Mouse (Mus musculus) myocyte (in vitro differentiated cells): ENCODE results near the gene Sult2a7.

ENCODE experiments used
- MYOD1 ChIP-seq, 3 experiments: IDR thresholded peaks; one replicate each; pipeline ENCODE4 v1.6.1; 2011; ENCODE audit warnings: control low read depth in 2 of 3, low read depth in 2 of 3, mild to moderate bottlenecking in 2 of 3, moderate library complexity in 1 of 3; ENCODE audit not compliant: insufficient read length in 2 of 3, control insufficient read depth in 1 of 3
- POLR2A ChIP-seq: IDR thresholded peaks from one replicate; pipeline ENCODE4 v1.6.1; 2011; ENCODE audit warnings: low read depth, mild to moderate bottlenecking, control low read depth, moderate library complexity; ENCODE audit not compliant: insufficient read length
- USF1 ChIP-seq: IDR thresholded peaks from one replicate; pipeline ENCODE4 v1.6.1; 2011; ENCODE audit warnings: low read depth, mild to moderate bottlenecking, control low read depth, moderate library complexity

DNA sequence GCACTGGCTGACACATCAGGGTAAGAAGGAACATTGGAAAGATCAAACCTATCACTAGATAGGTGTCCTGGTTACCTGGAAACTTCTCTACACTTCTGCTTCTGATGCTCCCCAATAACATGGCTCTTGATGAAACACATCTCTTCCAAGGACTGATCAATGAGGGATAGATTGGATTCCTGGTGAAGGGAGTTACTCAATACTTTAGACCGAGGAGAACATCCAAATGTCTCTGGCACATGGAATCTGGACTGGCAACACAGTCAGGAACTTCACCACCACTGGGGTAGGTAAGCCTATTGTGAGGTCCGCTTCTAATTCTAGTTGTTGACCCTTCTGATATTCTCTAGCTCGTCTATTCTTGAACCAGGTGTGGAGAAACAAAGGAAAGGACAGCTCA, 24.3 kb upstream of the Sult2a7 start:
- no peak for TF ChIP-seq USF1
- TF ChIP-seq MYOD1 (IDR thresholded peaks at IDR 0.05; ENCODE audit: control insufficient read depth in 1 of 3, insufficient read length in 2 of 3, low read depth in 2 of 3): no peak
- TF ChIP-seq POLR2A: no peak
